Mouse (Mus musculus) right cerebral cortex, postnatal 36 days (tissue): Measurements from ENCODE around the gene Fbh1.
"Not testable (repeated sequence)": the region's sequence is repeated elsewhere in the genome, so short reads cannot be mapped to it uniquely, and the experiment has no call there.

ENCODE experiments used
- DNase-seq, 2 experiments: peaks; one replicate each; pipeline ENCODE4 v3.0.0; 2022; ENCODE audit warnings: low spot score in 2 of 2, mixed read lengths in 1 of 2

Gene Fbh1

GRCm38 (mm10) chr2:11718573-11718972 is 58.8 kb downstream of the Fbh1 start:
- no peak for DNase-seq

GRCm38 (mm10) chr2:11714535-11714934 is 62.8 kb downstream of the Fbh1 start:
- DNase-seq: no peak

- DNase-seq: no peak
These were observed 64.4 kb downstream of the Fbh1 start for GRCm38 (mm10) chr2:11713021-11713420.

- no peak for DNase-seq
These were observed 64.8 kb downstream of the Fbh1 start for GRCm38 (mm10) chr2:11712483-11712990.

- not testable (repeated sequence) for DNase-seq
These were observed 67.3 kb downstream of the Fbh1 start for GRCm38 (mm10) chr2:11710101-11710500.

GRCm38 (mm10) chr2:11708538-11708937 is 68.8 kb downstream of the Fbh1 start:
- DNase-seq: no peak

GRCm38 (mm10) chr2:11706746-11707065 is 70.7 kb downstream of the Fbh1 start:
- peak in 1 of 2 experiments; percentile 34 for DNase-seq

- DNase-seq: no peak
These were observed 71.2 kb downstream of the Fbh1 start for GRCm38 (mm10) chr2:11706030-11706745.

GRCm38 (mm10) chr2:11705201-11706025 is 72.0 kb downstream of the Fbh1 start, which contains the start of gene Il15ra:
TSS of gene Il15ra (plus strand) at chr2:11705290.
- DNase-seq: peak; percentile 38 to 53

- DNase-seq: no peak
These were observed 77.5 kb downstream of the Fbh1 start for GRCm38 (mm10) chr2:11699905-11700304.

GRCm38 (mm10) chr2:11698994-11699393 is 78.4 kb downstream of the Fbh1 start:
- DNase-seq: no peak

GRCm38 (mm10) chr2:11695867-11696266 is 81.5 kb downstream of the Fbh1 start:
- no peak for DNase-seq

GRCm38 (mm10) chr2:11694104-11694503 is 83.3 kb downstream of the Fbh1 start:
- no peak for DNase-seq

GRCm38 (mm10) chr2:11693352-11693751 is 84.0 kb downstream of the Fbh1 start:
- DNase-seq: no peak
